Mouse (Mus musculus) cerebellum, adult (tissue): ENCODE results near the gene Hist4h4.

ENCODE experiments used
- ATAC-seq: cut with Nextera tagmentation; 2 replicates; pipeline ENCODE4 v1.9.2; 2017; ENCODE audit warnings: mild to moderate bottlenecking, moderate library complexity, mixed read lengths; ENCODE audit not compliant: insufficient number of reproducible peaks, low FRiP score, low TSS enrichment

Hist4h4 gene

DNA sequence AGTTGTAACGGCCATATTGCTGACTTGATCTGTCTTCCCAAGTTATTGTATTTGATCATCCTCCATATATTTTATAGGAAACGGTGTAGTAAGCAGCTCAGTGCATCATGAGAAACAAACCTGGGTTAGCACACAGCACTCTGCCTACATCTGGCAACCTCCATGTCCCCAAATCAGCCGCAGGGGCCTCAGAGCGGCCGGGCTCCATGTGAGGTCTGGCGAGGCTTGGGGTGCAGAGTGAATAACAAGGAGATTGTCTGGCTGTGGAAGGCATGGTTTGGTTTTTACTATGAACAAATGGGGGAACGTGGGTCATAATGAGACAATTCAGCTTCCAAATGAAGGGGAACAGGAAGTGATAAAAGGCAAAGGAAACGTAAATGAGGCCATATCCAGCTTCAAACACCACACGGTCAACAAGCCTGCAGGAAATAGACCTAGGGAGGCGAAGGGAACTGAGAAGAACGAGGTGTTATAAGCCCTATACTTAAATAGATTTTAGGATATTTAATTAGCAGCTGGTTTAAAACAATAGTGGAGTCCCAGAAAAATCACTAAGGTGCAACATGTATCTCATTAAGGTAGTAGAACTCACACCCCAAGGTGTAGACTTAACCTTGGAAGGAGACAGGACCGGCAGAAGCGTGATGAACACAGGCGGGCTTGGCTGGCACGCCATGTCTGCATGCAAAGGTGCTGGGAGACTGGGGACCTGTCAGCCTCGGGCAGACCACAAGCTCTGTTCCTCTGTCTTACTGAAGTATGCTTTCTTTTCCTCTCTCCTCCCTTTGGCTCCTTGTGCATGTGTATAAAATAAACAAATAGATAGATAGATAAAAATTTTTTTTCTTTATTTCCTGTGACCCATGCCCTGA is 11.1 kb downstream of the Hist4h4 start:
- no peak for ATAC-seq

DNA sequence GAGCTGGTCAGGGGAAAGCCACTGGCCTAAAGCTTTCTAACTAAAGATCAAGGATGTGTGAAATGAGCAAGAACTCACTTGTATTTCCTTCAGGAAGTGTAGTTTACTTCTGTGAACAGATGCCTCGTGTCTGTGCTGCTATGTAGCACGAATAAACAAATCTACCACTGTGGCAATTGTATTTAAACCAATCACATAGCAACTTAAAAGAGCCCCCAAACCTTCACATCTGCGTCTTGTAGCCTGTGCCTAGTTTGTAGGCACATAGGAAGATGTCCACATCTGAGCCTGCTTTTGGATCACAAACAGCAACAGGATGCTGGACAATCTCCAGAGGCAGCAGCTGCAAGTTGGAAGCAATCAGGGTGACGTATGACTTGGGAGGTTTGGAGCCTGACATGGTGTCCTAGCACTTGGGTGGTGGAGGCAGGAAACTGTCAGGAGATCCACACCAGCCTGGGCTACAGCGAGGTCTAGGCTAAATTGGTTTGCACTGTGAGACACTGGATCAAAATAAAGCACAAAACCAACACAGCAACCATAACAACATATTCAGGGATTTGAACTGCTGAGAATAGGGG is 14.7 kb downstream of the Hist4h4 start:
- no peak for ATAC-seq

DNA sequence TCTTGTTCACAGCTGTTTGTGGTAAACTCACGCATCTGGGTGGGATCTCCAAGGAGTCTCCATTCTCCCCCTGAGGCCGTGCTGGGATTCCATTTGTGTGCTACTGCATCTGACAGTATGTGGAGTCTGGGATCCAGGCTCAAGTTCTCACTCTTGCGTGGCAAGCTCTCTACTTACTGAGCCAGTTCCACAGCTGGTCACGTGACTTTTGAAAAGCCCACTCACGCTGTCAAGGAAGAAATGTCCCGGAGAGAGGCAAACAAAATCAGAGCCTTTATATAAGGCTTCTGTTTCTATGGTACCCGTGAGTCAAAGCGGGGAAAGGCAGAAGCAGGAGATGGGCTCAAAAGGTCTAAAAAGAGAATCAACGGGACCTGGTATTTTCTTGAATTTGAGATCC is 21.5 kb downstream of the Hist4h4 start:
- no peak for ATAC-seq

DNA sequence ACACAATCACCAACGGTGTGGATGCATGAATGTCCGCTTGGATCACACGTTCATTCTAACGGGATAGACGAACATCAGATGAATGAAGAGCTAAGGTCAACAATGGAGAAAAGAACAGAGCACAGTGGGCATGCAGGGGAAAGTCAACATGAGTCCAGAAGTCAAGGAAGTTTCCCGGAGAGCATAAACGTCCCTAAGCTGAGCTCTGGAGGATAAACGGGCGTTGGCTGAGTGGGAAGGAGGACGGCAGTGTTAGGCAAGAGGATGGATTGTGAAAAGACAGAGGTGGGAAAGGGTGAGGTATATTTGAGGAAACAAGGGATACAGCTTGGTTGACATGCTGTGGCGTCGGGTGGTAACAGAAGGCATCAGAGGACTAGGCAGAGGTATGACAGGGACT is 22.1 kb downstream of the Hist4h4 start:
- ATAC-seq = no peak

DNA sequence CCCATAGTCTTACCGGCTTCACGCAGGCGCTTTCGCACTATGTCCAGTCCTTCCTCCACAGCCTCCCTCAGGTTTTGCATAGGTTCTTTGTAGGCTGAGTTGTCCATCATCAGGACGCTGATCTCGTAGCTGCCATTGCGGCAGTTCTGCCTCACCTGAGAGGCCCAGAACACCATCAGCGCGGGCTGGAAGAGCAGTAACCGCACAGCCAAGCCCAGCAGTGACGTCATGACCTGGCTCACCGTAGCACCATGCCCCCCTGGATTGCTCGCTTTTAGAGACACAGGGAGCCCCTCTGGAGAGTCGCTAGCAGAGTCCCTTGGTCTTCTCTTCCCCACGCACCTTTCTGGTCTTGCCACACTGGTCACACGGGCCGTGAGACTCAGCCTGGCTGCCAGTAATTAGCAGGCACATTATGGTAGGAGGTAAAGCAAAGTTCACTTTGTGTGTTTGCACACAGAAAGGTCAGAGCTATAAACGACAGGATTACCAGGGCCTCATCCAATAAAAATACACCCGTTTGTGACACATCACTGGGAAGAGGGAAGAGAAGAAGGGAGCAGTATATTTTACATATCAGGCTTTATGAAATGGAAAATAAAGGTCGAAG is 22.7 kb downstream of the Hist4h4 start, which contains the start of gene Gucy2c:
Gene Gucy2c (minus strand): TSS at position 389 of the 610 bp plus-strand sequence.
- ATAC-seq = no peak

DNA sequence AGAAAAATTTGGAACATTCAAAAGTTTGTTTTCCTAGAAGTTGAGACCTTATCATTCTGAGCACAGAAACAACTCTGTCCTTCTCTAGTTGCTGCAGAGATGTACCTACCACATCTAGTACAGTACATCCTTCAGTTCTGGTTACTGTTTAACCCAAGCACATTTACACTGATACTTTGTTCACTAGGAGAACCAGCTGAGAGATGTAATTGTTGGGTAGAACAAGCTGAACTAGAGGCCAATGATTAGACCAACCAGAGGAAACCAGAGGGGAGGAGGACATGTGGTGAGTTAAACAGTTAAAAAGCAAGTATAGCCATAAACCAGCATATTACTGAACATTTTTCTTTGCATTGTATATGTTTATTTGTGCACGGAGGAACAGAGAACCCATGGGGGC is 27.8 kb downstream of the Hist4h4 start:
- ATAC-seq = no peak

DNA sequence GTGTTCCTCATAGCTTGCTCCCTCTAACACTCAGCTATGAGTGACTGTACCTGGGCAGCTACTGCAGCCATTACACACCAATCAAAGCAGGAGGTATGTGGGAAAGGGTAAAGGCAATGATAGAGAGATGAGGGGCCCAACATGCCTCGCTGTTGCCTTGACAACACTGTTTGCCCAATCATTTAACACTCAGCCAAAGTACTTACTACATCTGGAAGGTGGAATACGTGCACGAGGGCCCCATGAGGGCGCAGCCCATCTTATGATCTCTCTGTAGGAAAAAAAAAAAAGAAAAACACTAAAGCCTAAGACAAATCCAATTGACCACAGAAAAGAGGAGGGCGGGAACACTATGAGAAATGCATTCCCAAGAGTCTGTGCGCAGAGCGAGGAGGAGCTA is 34.4 kb downstream of the Hist4h4 start:
- no peak for ATAC-seq

DNA sequence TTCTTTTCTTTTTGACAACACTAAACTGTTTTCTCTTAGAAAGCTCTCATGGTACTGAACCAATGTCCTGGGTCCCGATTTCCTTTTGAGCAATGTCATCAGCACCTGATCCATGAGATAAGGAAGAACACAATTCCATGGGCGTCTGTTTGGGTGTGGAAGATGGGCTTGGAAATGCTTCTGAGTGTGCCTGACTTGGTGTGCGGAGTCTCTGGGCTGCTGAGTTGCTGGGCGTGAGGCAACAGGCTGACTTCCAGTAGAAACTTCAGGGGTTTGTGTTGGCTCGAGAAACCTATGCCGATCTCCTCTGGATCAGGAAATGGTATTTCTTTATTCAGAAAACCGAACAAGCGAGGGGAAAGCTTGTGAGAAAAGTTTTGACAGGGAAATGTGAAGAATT is 35.1 kb downstream of the Hist4h4 start:
- no peak for ATAC-seq

DNA sequence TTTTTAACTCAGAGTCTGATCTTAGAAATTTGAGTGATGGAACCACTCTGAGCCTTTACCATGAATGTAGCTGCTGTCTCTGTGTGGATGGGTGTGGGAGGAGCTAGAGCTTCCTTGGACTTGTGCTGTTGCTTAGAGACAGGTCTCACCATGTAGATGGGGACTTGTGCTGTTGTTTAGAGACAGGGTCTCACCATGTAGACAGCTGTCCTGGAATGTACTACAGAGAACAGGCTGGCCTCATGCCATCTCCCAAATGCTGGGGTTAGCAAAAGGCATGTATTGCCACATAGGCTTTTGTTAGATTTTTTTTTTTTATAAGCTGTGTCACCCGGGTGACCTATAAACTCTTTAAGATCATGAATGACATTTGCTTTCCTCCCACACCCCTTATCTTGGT is 40.3 kb downstream of the Hist4h4 start:
- no peak for ATAC-seq
